8 mouse cellular contexts compared by ENCODE assay signal in the genomic region with DNA sequence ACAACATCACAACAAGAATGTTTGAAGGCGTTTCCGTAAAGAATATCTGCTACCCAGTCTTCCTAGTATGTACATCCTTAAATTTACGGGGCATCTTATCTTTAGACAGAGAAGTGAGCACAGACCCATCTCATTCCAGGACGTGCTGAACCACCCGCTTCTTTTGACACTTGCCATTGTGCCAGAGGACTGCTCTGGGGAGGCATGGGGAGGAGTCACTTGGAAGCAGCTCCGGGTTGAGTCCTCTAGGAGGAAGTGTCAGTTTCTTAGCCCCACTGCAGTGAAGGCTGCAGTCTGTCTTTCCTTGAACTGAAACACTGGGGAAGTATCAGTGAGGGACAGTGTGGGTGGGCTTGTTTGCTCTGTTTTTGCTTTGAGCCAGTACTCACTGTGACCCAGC. TPM values are rescaled to one million over a fixed set of nuclear protein-coding genes. Genes with fewer than 3 reads are reported as not detected.
DNase-seq lines count a peak whose midpoint lies in the region; ATAC-seq and TF ChIP-seq lines count a peak whose summit lies in the region.

No protein-coding gene starts in this region.

- peak overlapping the region; percentile 93 for H3K4me2 ChIP-seq in forebrain, embryonic 14.5 days (ENCODE audit: low read length)

- no peak for ATAC-seq in CD4-positive, CD25-positive, alpha-beta regulatory T cell, adult 4 months
- ATAC-seq in forebrain, embryonic 14.5 days = no peak

- peaks cover 27% of the 10 kb centered on the region for H3K36me3 ChIP-seq in C2C12 (ENCODE audit: control insufficient read depth, insufficient read depth)
- peaks cover 44% of the 10 kb centered on the region for H3K36me3 ChIP-seq in forebrain, embryonic 14.5 days (ENCODE audit: control insufficient read depth, insufficient read depth, low read length)

- no peaks in the 10 kb centered on the region for H3K27me3 ChIP-seq in C2C12 (ENCODE audit: control insufficient read depth, insufficient read depth, insufficient read length)
- H3K27me3 ChIP-seq in forebrain, embryonic 14.5 days (replicated peaks; ENCODE audit: control insufficient read depth, insufficient read depth, low read length) = no peaks in the 10 kb centered on the region

- H3K9me3 ChIP-seq in forebrain, embryonic 14.5 days (replicated peaks; ENCODE audit: control insufficient read depth, low read length) = no peaks in the 10 kb centered on the region

- no peak overlapping the region for H3K27ac ChIP-seq in forebrain, embryonic 14.5 days (ENCODE audit: low read depth, low read length)

- TF ChIP-seq CTCF in C2C12 (IDR thresholded peaks at IDR 0.05; ENCODE audit: control insufficient read depth, insufficient read depth, insufficient read length) = no peak

- DNase-seq in CD4-positive, CD25-positive, alpha-beta regulatory T cell, adult 2 months (ENCODE audit: low read depth, low spot score) = peak; percentile 22
- DNase-seq in forebrain, embryonic 14.5 days (ENCODE audit: low spot score) = no peak
- peak; percentile 22 to 25 for DNase-seq in lung, postnatal 4 days
- no peak for DNase-seq in adrenal gland, adult 8-10 months
- no peak for DNase-seq in layer of hippocampus, postnatal 10 days (ENCODE audit: low spot score in 2 of 2)
- no peak for DNase-seq in right cerebral cortex, adult 18-20 months

- peaks cover 10% of the 10 kb centered on the region for H3K4me1 ChIP-seq in forebrain, embryonic 14.5 days (ENCODE audit: control insufficient read depth, insufficient read depth, low read length)

- peak overlapping the region; percentile 59 for H3K4me3 ChIP-seq in C2C12 (ENCODE audit: insufficient read depth, poor library complexity, severe bottlenecking)
- H3K4me3 ChIP-seq in forebrain, embryonic 14.5 days (ENCODE audit: low read depth, low read length) = peak overlapping the region; percentile 81

- H3ac ChIP-seq in C2C12 (ENCODE audit: control insufficient read depth, insufficient read length, low read depth) = peak overlapping the region; percentile 95

- WGBS in forebrain, embryonic 14.5 days = 38% methylated on average over 6 of the region's 6 CpGs

- peaks cover 17% of the 10 kb centered on the region for H3K79me2 ChIP-seq in C2C12 (ENCODE audit: control insufficient read depth, insufficient read depth)

- H3K9ac ChIP-seq in forebrain, embryonic 14.5 days (ENCODE audit: low read length) = peak overlapping the region; percentile 93

- H3K79me3 ChIP-seq in C2C12 (ENCODE audit: low read depth) = peaks cover 13% of the 10 kb centered on the region

TF ChIP-seq in C2C12, 6 proteins besides CTCF, POLR2A, EP300 and RAD21:
- TF ChIP-seq MAX (IDR thresholded peaks at IDR 0.05) (no peak), USF1 (IDR thresholded peaks at IDR 0.05; ENCODE audit: low read depth) (no peak), MYOG (IDR thresholded peaks at IDR 0.05; ENCODE audit: control insufficient read depth, extremely low read depth, insufficient read length) (no peak)

RNA-seq across cellular contexts. Expression of a gene that starts 1.0 kb away (rescaled TPM):
- 10 to 100 TPM; 12.6 to 16.2 TPM for polyA plus RNA-seq in CD4-positive, CD25-positive, alpha-beta regulatory T cell, adult 4 months (2017; shearing (Covaris generic))
- polyA plus RNA-seq in C2C12 (2012; fragmentation: generic; extraction: Trizol) = 7.3 TPM
- 54.2 and 64.7 TPM in 2 replicates for polyA plus RNA-seq in forebrain, embryonic 14.5 days (2014; fragmentation: Nextera tagmentation; extraction: Ambion mirVana)
- 1 to 10 TPM; 4.6 to 5.9 (median 4.9) TPM for total RNA-seq in adrenal gland, adult 8-10 months (2022)
- total RNA-seq in layer of hippocampus, postnatal 10 days (2021) = 10 to 100 TPM; 22.7 to 26.5 TPM

RNA-seq across cellular contexts. Expression of a gene that starts 43.8 kb away (rescaled TPM):
- under 1 TPM in 1 of 2 experiments, not detected in 1; 0.46 TPM for polyA plus RNA-seq in CD4-positive, CD25-positive, alpha-beta regulatory T cell, adult 4 months (2017; shearing (Covaris generic))
- polyA plus RNA-seq in C2C12 (2012; fragmentation: generic; extraction: Trizol) = 0.83 TPM
- 25.9 and 27.5 TPM in 2 replicates for polyA plus RNA-seq in forebrain, embryonic 14.5 days (2014; fragmentation: Nextera tagmentation; extraction: Ambion mirVana)
- 10 to 100 TPM in 2 of 4 experiments, 1 to 10 TPM in 2; 5.7 to 12.7 (median 10.7) TPM for total RNA-seq in adrenal gland, adult 8-10 months (2022)
- 10 to 100 TPM; 10.2 to 12.6 TPM for total RNA-seq in layer of hippocampus, postnatal 10 days (2021)

Comparison
In these comparisons a context has a peak if more than half of its experiments do, and no peak if none do; other contexts are left out.
1. DNase-seq: peak in CD4-positive, CD25-positive, alpha-beta regulatory T cell, adult 2 months (single experiment) and lung, postnatal 4 days (2 of 2); none in forebrain, embryonic 14.5 days (single experiment), adrenal gland, adult 8-10 months (single experiment), layer of hippocampus, postnatal 10 days (0 of 2) and right cerebral cortex, adult 18-20 months (single experiment).
2. RNA of a gene that starts 43.8 kb away (polyA plus RNA-seq): 25.9 to 27.5 TPM in forebrain, embryonic 14.5 days; 0.83 TPM in C2C12 (single experiment) and 0.46 TPM in CD4-positive, CD25-positive, alpha-beta regulatory T cell, adult 4 months; every median in the first group is over 10 times any median in the second.